Mouse (Mus musculus) left cerebral cortex, postnatal 25 days (tissue): Measurements from ENCODE around the gene Spsb3. TPM values are rescaled to one million over a fixed set of nuclear protein-coding genes. Genes with fewer than 3 reads are reported as not detected.

ENCODE experiments used
- DNase-seq, 2 experiments: peaks; one replicate each; pipeline ENCODE4 v3.0.0; 2022; ENCODE audit warnings: low spot score in 2 of 2, mixed read lengths in 1 of 2
- intact Hi-C: fragments of 180-260 bp; cut with DNase I; formaldehyde crosslinking; loops from one replicate; pipeline ENCODE4 v1.15.1; 2025
- total RNA-seq, 2 experiments: library from RNA; stranded (reverse); gene quantifications; 2 replicates each; pipeline ENCODE4 v1.2.3; 2021

Spsb3 gene
- total RNA-seq, result 10 to 100 TPM; 57.9 to 58.0 TPM

DNA sequence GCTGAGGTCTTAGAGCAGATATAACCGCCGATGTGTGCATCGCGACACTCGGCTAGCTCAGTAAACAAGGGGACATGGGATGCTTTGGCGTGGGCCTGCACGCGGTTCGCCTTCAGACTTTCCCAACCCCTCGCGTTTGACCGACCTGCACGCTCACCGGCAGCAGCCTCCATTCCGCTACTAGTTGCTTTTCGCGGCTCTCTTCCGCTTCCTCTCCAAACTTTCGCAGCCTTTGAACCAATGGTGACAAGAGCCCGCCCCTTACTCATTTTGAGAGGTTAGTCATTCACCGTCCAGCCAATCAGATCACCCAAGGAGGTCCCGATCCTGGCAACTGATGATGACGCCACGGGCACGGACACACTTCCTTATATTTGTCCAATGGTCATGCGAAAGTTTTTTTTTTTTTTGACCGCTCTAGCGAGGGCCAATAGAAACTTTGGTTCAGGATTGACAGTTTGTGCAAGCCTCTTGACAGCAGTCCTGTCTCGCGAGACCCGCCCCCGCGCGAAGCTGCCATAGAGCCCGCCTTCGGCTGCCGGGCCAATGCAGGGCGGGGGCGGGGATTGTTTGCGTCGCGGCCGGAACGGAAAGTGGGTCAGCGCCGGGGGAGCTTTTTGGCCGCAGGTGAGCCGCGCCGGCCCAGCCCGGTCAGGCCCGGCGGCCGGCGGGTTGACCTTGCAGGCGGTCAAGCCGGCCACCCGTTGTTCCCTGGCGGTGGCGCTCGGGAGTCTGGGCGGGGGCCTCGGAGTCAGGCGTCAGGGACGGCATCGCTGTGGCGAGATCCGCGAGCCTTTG, at the start of gene Spsb3, which contains the start of gene Nubp2:
TSS of gene Spsb3 (plus strand) at position 510 of the 798 bp plus-strand sequence.
TSS of gene Nubp2 (minus strand) at position 216 of the 798 bp plus-strand sequence.
- intact Hi-C loops, result no loop called here
- peak; percentile 97 to 100 for DNase-seq

DNA sequence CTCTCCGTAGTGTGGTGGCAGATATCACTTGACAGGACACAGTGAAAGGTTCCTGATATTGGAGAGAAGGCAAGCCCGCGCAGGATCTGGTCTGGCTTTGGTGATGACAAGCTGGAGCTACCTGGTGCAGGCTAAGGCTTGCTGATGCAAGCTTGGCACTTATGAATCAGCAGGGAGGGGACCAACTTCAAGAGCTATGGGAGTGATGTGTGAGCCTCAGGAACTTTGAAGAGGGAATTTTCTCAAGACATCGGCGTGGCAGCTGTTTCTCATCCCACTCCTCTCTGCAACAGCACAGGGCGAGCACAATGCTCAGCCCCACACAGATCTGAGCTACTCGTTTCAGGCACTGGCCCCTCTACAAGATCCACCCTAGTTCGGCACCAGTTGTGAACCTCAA, 46.6 kb upstream of the Spsb3 start, which contains the start of gene Hagh:
TSS of gene Hagh (plus strand) at position 302 of the 400 bp plus-strand sequence.
- DNase-seq, result peak in 1 of 2 experiments; percentile 58
- intact Hi-C loops, result no loop called here

DNA sequence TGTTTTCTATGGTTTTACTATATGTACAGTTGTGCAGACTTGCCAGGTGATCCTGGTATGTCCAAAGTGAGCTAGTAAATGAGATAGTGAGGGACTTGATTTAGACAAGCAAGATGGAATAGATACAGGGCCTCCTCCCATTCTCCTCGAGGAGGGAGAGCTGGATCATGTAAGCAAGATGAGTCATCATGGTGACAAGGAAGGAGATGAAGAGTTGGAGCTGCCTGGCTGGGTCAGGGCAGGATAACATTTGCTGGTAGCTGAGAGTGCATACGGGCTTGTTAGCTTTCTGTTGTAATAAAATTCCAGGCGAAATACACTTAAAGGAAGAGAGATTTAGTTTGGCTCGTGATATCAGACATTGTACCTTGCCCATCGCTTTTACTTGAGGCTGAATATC, 46.1 kb upstream of the Spsb3 start:
- intact Hi-C loops, result no loop called here
- no peak for DNase-seq

DNA sequence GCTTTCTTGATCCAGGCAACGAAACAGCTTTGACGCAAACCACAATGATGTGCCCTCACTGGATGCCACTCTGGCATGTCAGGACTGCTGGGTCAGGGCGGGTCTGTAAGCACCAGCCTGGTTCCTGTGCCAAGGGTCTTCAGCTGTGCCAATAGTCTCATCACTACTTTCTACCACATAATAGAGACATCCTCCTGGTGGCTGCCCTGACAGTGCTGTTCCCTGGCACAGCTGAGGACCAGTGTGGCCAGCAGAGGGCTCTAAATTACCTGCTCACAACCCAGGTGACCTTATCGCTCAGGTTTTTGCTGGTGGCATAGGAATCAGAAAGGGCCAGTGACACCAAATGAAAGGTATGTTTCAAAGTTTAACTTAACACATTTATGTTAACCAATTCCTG, 45.3 kb upstream of the Spsb3 start:
- intact Hi-C loops, result no loop called here
- no peak for DNase-seq

DNA sequence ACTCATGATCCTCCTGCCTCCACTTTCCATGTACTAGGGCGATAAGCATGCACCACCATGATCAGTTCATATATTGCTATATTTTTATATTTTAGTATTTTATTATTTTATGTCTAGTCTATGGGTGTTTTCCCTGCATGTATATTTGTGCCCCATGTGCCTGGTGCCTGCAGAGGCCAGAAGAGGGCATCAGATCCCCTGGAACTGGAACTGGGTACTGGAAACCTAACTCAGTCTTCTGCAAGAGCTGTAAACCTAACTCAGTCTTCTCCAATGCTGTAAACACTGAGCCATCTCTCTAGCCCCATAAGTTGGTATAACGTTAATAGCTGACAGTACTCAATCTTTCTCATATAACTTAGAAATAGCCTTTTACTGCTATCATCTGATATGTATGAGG, 43.8 kb upstream of the Spsb3 start:
- no peak for DNase-seq
- intact Hi-C loops, result no loop called here

DNA sequence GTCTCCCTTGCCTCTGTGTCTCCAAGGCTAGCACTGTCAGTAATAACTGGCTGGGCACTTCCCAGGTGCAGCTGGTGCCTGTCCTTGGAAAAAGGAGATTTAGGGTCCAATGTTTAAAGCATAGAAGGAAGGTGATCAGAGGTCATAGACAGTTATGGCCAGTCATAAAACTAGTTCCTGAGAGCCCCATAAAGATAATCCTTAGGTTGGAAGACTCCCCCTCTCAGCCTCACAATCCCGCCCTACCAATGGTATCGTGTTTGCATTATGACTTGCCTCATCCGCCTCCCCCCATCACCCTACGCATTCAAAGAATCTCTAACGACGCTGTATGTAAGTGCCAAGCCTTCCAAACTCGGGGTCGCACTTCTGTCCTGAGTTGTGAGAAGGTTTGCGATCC, 41.9 kb upstream of the Spsb3 start:
- intact Hi-C loops, result no loop called here
- DNase-seq, result no peak

DNA sequence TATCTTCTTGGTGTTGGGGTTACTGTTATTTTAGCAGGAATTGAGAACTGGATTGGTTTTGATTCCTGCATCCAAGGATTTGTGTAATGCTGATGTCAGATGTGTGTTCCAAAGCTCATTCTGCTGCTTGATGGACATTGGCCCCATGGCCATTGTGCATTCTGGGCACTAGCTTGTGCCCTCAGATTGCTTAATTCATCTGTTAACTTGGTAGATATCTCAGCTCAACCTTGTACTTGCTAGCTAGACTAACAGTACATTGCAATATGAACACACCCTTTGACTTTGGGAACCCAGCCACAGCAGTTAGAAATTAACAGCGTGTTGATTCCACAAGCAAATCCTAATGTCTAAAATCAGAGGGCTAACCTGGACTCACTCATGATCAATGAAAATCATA, 39.1 kb upstream of the Spsb3 start:
- intact Hi-C loops, result no loop called here
- DNase-seq, result no peak

DNA sequence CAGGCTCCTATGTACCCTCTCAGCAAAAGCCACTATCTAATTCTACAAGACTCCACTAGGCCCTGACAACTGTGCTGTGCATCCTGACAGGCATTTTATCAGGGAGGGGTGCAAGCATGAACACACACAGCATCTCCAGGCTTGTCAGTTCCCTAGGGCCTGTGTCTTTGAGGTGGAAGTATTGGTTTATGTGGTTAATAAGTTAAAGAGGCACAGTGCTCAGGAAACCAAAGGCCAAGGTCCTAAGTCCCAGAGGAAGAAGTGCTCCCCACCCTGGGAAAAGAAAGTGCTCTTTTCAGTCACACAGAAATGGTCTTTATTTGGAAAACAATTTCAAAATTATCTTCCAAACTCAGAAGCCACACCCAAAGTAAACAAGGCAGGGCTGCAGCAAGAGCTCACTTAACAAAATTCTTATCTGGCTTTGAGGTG, 37.8 kb upstream of the Spsb3 start:
- no peak for DNase-seq
- intact Hi-C loops, result no loop called here

DNA sequence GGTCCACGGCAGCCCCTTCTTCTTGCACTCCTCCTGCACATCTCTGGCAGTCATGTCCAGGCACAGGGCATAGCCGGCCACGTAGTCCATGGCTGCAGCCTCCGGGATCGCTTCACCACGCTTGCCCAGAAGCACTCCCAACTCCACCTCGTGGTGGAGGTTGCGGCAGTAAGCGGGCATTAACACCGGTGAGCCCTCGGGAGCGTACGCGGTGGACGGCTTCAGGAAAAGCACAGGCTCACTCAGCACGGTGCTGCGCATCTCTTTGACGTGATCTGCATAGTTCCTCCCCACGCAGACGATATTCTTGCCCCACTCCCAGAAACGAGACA, 36.7 kb upstream of the Spsb3 start:
- intact Hi-C loops, result no loop called here
- no peak for DNase-seq

DNA sequence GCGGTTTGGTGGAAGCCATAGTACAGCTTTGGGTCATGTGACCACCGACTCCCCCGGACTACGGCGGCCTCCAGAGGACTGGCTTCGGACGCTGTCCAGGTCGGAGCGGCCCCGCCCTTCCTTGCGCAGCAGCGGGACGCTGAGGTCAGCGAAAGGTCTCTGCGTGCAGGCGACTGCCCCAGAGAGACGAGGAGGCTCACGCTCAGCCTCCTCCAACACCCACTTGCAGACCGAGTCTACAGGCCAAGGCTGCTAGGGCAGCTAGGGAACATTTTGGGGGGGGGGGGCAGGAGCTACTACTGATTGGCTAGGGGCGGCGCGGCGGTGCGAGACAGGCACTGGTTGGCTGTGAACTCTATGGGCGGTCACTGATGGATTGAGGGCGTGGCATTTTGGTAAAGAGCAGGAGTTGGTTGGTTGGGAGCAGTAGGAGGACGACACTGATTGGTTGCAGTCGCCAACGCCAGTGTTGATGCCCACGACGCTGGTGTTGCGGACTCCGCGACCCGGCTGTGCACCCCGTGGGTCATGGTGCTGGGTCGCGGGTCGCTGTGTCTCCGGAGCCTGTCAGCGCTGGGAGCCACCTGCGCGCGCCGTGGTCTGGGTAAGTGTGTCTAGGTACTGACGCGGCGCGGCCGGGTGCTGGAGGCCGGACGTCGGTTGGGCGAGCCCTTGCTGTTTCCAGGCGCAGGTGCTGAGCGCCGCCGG, 36.2 kb upstream of the Spsb3 start, which contains the start of gene Fahd1:
TSS of gene Fahd1 (minus strand) at position 300 of the 708 bp plus-strand sequence.
- intact Hi-C loops, result no loop called here
- peak; percentile 96 to 99 for DNase-seq

DNA sequence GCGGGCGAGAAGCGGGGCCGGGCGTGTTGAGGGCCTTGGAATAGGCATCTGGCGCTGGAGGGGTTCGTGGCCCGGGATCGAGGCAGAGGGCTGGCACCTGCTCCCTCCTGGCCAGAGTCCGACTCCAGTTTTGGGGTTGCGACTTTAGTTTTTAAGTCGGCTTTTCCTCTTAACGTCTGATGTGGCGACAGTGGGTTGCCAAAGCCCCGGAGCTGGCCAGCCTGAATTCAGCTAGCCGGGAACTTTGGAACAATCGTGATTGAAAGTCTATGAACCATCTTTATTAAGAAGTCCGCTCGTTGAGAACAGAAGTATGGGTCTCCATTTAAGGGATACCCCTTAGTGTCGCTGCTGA, 35.7 kb upstream of the Spsb3 start:
- intact Hi-C loops, result no loop called here
- DNase-seq, result no peak

DNA sequence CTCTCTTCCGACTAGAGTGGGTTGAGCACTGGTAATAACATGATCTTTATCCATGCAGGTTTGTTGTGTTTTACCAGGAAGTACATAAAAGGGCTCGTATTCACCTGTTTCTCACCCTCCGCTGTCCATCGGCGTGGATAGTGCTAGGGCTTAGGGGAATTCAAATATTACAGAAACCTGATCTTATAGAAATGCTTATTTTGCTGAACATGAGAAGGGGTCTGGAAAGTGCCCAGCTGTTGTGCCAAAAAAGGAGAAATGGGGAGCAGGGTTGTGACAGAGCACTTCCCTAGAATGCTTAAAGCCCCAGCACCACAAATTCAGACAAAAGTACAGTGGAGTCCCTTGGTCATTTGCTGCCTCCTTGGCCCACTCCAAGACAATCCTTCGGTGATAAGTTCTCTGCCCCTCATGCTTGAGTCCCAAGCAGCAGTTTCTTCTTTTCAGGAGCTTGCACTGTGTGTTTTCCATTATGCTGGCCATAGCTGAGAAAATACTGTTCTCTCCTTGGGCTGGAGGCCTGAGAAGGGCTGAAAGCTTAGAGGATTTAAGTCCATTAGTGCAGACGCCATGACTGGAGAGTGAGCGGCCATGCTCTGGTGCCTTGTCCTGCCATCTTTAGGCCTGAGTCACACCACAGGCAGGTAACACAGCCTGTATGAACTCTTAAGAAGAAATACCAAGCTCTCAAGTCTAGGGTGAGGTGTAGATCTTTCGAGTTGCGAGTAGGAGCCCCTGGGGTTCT, 34.9 kb upstream of the Spsb3 start:
- intact Hi-C loops, result no loop called here
- no peak for DNase-seq

DNA sequence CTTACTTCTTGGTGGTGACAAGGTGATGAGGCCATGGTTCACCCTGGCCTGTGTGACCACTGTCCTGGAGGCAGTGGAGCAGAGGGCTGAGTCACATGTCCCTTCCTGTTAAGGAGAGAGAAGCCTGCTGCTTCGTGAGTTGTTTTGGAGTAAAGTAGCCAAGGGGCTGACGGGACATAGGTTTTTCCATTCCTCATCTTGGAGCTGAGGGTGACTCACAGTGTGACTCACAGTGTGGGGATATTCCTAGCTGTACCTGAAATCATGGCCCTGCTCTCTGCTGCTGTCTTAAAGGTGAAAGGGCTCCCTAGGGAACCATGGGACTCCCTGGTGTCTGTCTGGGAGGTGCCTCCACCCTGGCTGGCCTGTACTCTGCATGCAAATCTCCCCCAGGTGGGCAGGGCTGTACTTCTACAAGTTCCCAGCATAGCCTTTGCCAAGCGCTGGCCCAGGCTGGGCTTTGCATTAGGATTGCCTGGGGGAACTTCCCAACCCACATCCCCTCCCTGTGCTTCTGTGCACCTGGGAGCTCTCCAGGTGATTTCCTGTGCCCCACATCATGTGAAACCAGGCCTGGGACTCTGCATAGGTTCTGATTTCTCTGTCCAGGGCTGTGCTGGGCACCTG, 30.5 kb upstream of the Spsb3 start:
- peak in 1 of 2 experiments; percentile 36 for DNase-seq
- intact Hi-C loops, result no loop called here

DNA sequence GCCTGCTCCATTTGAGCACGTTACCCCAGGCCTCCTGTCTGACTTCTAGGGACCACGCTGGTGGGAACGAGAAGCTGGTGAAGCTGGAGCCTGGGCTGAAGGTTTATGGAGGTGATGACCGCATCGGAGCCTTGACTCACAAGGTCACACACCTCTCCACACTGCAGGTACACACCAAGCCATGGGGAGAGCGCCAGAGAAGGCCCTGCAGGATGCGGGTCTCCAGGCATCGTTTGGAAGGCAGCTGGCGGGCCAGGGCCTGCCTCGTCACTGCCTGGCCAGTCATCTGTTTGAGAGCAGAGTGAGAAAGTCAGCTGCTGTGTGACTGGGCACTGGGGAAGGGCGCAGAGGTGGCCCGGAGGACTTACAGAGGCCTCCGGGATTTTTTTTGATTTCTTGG, 29.9 kb upstream of the Spsb3 start:
- DNase-seq, result no peak
- intact Hi-C loops, result no loop called here

DNA sequence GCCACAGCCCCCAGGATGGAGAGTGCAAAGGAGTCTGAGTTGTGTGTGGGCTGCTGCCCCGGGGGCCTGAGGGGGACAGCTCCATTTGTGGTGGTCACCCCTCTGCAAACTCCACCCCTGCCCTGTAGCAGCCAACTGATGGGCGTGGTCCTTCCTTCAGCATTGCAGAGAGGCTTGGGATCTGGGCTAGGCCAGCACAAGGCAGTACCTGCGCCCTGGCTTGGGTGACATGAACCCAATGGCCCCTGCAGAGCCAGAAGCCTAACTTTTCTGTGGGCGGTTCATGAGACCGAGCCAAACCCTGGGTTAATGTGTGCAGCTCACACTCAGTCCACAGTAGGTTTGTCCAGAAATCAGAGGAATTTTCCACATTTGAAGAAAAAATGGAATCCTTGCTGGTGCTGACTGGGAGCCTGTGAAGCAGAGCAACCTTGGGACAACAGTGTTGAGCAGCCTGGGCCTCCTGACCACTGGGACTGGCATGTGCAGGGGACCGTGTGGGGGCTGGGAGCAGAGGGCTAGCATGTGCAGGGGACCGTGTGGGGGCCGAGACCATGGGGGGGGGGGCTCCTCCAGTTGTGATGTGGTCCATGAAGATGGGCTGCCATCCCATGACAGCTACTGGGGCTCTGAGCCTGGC, 28.5 kb upstream of the Spsb3 start:
- DNase-seq, result no peak
- intact Hi-C loops, result no loop called here

DNA sequence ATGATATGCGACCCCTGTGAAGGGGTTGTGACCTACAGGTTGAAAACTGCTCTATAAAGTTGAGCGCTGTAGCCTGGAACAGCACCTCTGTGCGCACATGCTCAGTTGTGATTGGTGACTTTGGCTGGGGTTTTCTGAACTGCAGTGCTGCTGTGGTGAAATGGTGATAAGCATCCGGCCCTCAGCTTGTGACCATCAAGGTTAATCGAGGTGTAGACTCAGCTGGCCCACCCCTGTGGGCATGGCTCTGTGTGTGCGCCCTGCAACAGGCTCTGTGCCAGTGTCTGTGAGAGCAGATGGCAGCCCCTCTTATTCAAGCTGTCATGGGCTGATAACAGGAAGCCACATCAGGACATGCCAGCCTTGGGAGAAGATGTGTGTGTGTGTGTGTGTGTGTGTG, 27.5 kb upstream of the Spsb3 start:
- DNase-seq, result no peak
- intact Hi-C loops, result no loop called here

DNA sequence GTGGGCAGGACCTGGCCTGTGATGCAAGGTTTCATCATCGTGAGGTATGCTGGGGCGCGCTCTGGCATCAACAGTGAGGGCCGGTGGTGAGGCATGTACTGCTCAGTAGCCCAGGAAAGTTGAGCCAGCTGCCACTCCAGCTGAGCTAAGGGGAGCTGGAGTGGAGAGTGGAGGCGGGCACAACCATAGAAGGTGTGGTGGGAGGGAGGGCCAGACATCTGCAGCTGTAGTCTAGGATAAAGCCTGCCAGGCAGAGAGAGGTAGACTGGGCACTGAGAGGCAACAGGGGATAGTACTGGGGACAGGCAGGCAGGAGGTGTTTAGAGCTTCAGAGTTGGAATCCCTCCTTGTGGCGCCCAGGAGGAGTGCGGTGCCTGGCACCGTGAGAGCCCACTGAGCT, 26.4 kb upstream of the Spsb3 start:
- intact Hi-C loops, result no loop called here
- DNase-seq, result no peak

DNA sequence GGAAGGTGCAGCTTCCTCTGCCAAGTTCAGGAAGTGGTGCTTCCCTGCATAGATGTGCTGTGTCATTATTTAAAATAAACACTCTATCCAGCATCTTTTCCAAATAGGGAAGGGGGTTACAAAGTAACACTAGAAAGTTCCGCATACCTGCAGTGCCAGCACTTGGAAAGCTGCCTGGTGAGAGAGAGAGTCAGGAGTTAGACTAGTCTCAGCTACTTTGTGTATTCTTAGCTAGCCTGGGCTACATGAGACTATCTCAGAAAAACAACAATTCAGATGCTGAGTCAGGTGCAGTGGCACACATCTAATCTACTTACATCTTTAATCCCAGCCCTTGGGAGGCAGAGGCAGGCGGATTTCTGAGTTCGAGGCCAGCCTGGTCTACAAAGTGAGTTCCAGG, 24.7 kb upstream of the Spsb3 start:
- no peak for DNase-seq
- intact Hi-C loops, result no loop called here

DNA sequence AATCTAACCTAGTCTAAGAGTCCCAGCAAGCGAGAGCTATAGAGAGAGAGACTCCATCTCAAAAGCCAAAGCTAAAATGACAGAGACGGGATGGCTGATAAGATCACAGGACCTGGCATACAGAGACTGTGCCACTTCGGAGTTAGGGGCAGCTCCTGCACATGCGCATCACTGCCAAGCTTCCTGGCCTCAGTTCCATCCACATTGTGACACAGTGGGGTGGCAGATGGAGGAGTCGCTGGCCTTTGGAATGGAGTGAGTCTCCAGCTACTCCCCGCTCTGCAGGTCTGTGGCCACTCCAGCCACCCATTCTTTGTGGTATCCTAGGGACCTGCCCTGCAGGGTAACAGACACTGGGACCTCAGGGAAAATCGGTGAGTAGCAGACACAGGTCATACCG, 20.7 kb upstream of the Spsb3 start, which contains the start of gene Igfals:
TSS of gene Igfals (plus strand) at position 222 of the 400 bp plus-strand sequence.
- intact Hi-C loops, result no loop called here
- DNase-seq, result no peak
